Mouse (Mus musculus) limb, embryonic 11.5 days (tissue): ENCODE data around the gene Arrdc1. TPM values are rescaled to one million over a fixed set of nuclear protein-coding genes. Genes with fewer than 3 reads are reported as not detected.

Experiments used
- ATAC-seq: fragments of 200-750 bp; cut with Nextera tagmentation; 2 replicates; pipeline ENCODE4 v1.8.0; 2017; ENCODE audit warnings: low read depth; ENCODE audit not compliant: insufficient number of reproducible peaks, low FRiP score, low TSS enrichment
- DNase-seq: peaks from one replicate; pipeline ENCODE4 v3.0.0-alpha.2; 2015; ENCODE audit warnings: low spot score
- H3K27ac ChIP-seq: fragments of 300-500 bp; sonication (generic); replicated peaks from 2 replicates; pipeline ENCODE4 v1.5.1; 2014; ENCODE audit warnings: low read depth, mild to moderate bottlenecking, low read length
- H3K27me3 ChIP-seq: fragments of 300-500 bp; sonication (generic); 2 replicates; pipeline ENCODE4 v1.6.1; 2014; ENCODE audit warnings: mild to moderate bottlenecking, low read length, mixed read lengths; ENCODE audit not compliant: control insufficient read depth, insufficient read depth
- H3K36me3 ChIP-seq: fragments of 300-500 bp; sonication (generic); 2 replicates; pipeline ENCODE4 v1.6.1; 2014; ENCODE audit warnings: mild to moderate bottlenecking, low read length, moderate library complexity, mixed read lengths; ENCODE audit not compliant: control insufficient read depth, insufficient read depth
- H3K4me1 ChIP-seq: fragments of 300-500 bp; sonication (generic); 2 replicates; pipeline ENCODE4 v1.6.1; 2014; ENCODE audit warnings: low read length, mixed read lengths; ENCODE audit not compliant: control insufficient read depth, insufficient read depth
- H3K4me2 ChIP-seq: fragments of 300-500 bp; sonication (generic); 2 replicates; pipeline ENCODE4 v1.6.1; 2014; ENCODE audit warnings: low read depth, mild to moderate bottlenecking, moderate library complexity; ENCODE audit not compliant: severe bottlenecking
- H3K4me3 ChIP-seq: fragments of 300-500 bp; sonication (generic); 2 replicates; pipeline ENCODE4 v1.5.1; 2014; ENCODE audit warnings: low read depth, low read length
- H3K9ac ChIP-seq: fragments of 300-500 bp; sonication (generic); 2 replicates; pipeline ENCODE4 v1.6.1; 2014; ENCODE audit warnings: mild to moderate bottlenecking, low read length
- H3K9me3 ChIP-seq: fragments of 300-500 bp; sonication (generic); 2 replicates; pipeline ENCODE4 v1.6.1; 2016; ENCODE audit warnings: low read length; ENCODE audit not compliant: control insufficient read depth
- WGBS: fragments of 180-500 bp; shearing (Covaris S2); extraction: QIAGEN DNeasy Blood & Tissue Kit; methylation state at CpG from one replicate; pipeline ENCODE4 v1.1.7; 2014; 5-methylcytosine and 5-hydroxymethylcytosine counted together
- polyA plus RNA-seq: library from polyadenylated mRNA; unstranded; fragments of >200 nt; fragmentation: Nextera tagmentation; extraction: Ambion mirVana; gene quantifications from 2 replicates; pipeline ENCODE4 v1.2.1, GENCODE M21; 2014

The Arrdc1 gene
- polyA plus RNA-seq, 1 experiment from 2014 or later = 12.7 TPM

GRCm38 (mm10) chr2:24929119-24929518 is 5.9 kb downstream of the Arrdc1 start:
- H3K4me3 ChIP-seq = no peak overlapping the region
- H3K27me3 ChIP-seq = no peaks in the 10 kb centered on the region; the same call in 1 of the 2 replicates
- no peak overlapping the region for H3K4me2 ChIP-seq
- H3K4me1 ChIP-seq = no peaks in the 10 kb centered on the region; the same call in 1 of the 2 replicates
- WGBS = 45% methylated on average over 2 of the region's 2 CpGs
- DNase-seq = no peak
- H3K9ac ChIP-seq = no peak overlapping the region
- H3K27ac ChIP-seq = no peak overlapping the region
- H3K36me3 ChIP-seq = no peaks in the 10 kb centered on the region
- ATAC-seq = no peak
- no peaks in the 10 kb centered on the region for H3K9me3 ChIP-seq

- Histone ChIP-seq H3K9ac (no peak overlapping the region), H3K9me3 (no peaks in the 10 kb centered on the region), H3K4me1 (no peaks in the 10 kb centered on the region), H3K36me3 (no peaks in the 10 kb centered on the region), H3K27ac (no peak overlapping the region), H3K4me2 (no peak overlapping the region), H3K4me3 (no peak overlapping the region), H3K27me3 (no peaks in the 10 kb centered on the region)
- DNase-seq (no peak), ATAC-seq (no peak)
- WGBS = 78% methylated on average over 4 of the region's 4 CpGs
Observed at GRCm38 (mm10) chr2:24927810-24928479, 7.1 kb downstream of the Arrdc1 start.

GRCm38 (mm10) chr2:24926965-24927358 is 8.1 kb downstream of the Arrdc1 start:
- WGBS = 78% methylated on average over 7 of the region's 7 CpGs
- DNase-seq = no peak

GRCm38 (mm10) chr2:24926345-24926964 is 8.6 kb downstream of the Arrdc1 start:
- no peak for ATAC-seq
- Histone ChIP-seq H3K9ac (no peak overlapping the region), H3K27ac (no peak overlapping the region), H3K4me2 (no peak overlapping the region), H3K36me3 (no peaks in the 10 kb centered on the region), H3K9me3 (no peaks in the 10 kb centered on the region), H3K4me3 (no peak overlapping the region), H3K27me3 (no peaks in the 10 kb centered on the region), H3K4me1 (no peaks in the 10 kb centered on the region)
- 87% methylated on average over 9 of the region's 9 CpGs for WGBS
- DNase-seq = no peak

More at GRCm38 (mm10) chr2:24926965-24927358, 8.1 kb downstream of the Arrdc1 start:
- Histone ChIP-seq H3K4me2 (no peak overlapping the region), H3K36me3 (no peaks in the 10 kb centered on the region), H3K9ac (no peak overlapping the region), H3K4me1 (no peaks in the 10 kb centered on the region), H3K27me3 (no peaks in the 10 kb centered on the region), H3K27ac (no peak overlapping the region), H3K4me3 (no peak overlapping the region), H3K9me3 (no peaks in the 10 kb centered on the region)
- ATAC-seq = no peak

GRCm38 (mm10) chr2:24925284-24925683 is 9.8 kb downstream of the Arrdc1 start:
- Histone ChIP-seq H3K36me3 (no peaks in the 10 kb centered on the region), H3K4me1 (no peaks in the 10 kb centered on the region), H3K27me3 (no peaks in the 10 kb centered on the region), H3K4me3 (no peak overlapping the region), H3K27ac (no peak overlapping the region), H3K9ac (no peak overlapping the region), H3K9me3 (no peaks in the 10 kb centered on the region), H3K4me2 (no peak overlapping the region)
- ATAC-seq (no peak), DNase-seq (no peak)
- WGBS = 80% methylated on average over 8 of the region's 8 CpGs

GRCm38 (mm10) chr2:24923561-24923960 is 11.5 kb downstream of the Arrdc1 start:
- H3K27ac ChIP-seq = no peak overlapping the region
- DNase-seq = no peak
- ATAC-seq = no peak
- H3K9me3 ChIP-seq = no peaks in the 10 kb centered on the region
- H3K9ac ChIP-seq = no peak overlapping the region
- no peaks in the 10 kb centered on the region for H3K27me3 ChIP-seq
- H3K36me3 ChIP-seq = no peaks in the 10 kb centered on the region
- no peaks in the 10 kb centered on the region for H3K4me1 ChIP-seq
- 63% methylated on average over 2 of the region's 2 CpGs for WGBS
- H3K4me3 ChIP-seq = no peak overlapping the region
- H3K4me2 ChIP-seq = no peak overlapping the region

GRCm38 (mm10) chr2:24919839-24920175 is 15.2 kb downstream of the Arrdc1 start:
- H3K4me3 ChIP-seq = peak overlapping the region; percentile 94
- ATAC-seq (peak; percentile 63; the same call in 1 of the 2 replicates), DNase-seq (no peak)
- H3K27me3 ChIP-seq = no peaks in the 10 kb centered on the region
- no peak overlapping the region for H3K27ac ChIP-seq
- no peaks in the 10 kb centered on the region for H3K9me3 ChIP-seq
- H3K4me2 ChIP-seq = peak overlapping the region; percentile 45
- H3K36me3 ChIP-seq = no peaks in the 10 kb centered on the region; the same call in 1 of the 2 replicates
- peak overlapping the region; percentile 99 for H3K9ac ChIP-seq
- H3K4me1 ChIP-seq = no peaks in the 10 kb centered on the region; the same call in 1 of the 2 replicates
- WGBS = 10% methylated on average over 8 of the region's 8 CpGs

- Histone ChIP-seq H3K36me3 (no peaks in the 10 kb centered on the region; the same call in 1 of the 2 replicates), H3K4me3 (peak within 1 kb of the TSS; percentile 94), H3K9me3 (no peaks in the 10 kb centered on the region), H3K27me3 (no peaks in the 10 kb centered on the region), H3K4me1 (no peaks in the 10 kb centered on the region; the same call in 1 of the 2 replicates), H3K27ac (peak within 1 kb of the TSS; percentile 89), H3K4me2 (peak within 1 kb of the TSS; percentile 58), H3K9ac (peak within 1 kb of the TSS; percentile 99)
- under 1% methylated on average over 77 of the region's 112 CpGs for WGBS
- ATAC-seq (peak; percentile 94), DNase-seq (peak; percentile 91)
Observed at GRCm38 (mm10) chr2:24918930-24919838, 15.9 kb downstream of the Arrdc1 start, which contains the start of gene Ehmt1. Gene Ehmt1, minus strand, starts transcription at chr2:24919614.
